Mouse (Mus musculus) stomach, postnatal 0 days (tissue): ENCODE measurements at regions not wholly inside any gene's neighbourhood (a gene's known extent, or its start where the extent isn't known, plus 50 kb on each side); places are given as distances from the start of the nearest gene placed in this dataset.
A peak's percentile ranks its signal among the peaks of the same experiment; 100 is the strongest.

Experiments used
- ATAC-seq: fragments of 200-750 bp; cut with Nextera tagmentation; 2 replicates; pipeline ENCODE4 v1.8.0; 2017; ENCODE audit not compliant: low FRiP score, low TSS enrichment
- DNase-seq: peaks from one replicate; pipeline ENCODE4 v3.0.0-alpha.2; 2016; ENCODE audit warnings: low spot score
- H3K27ac ChIP-seq: fragments of 300-500 bp; sonication (generic); replicated peaks from 2 replicates; pipeline ENCODE4 v1.5.1; 2014; ENCODE audit warnings: mild to moderate bottlenecking, control low read depth
- H3K27me3 ChIP-seq: fragments of 300-500 bp; sonication (generic); 2 replicates; pipeline ENCODE4 v1.6.1; 2014; ENCODE audit warnings: low read length; ENCODE audit not compliant: control insufficient read depth, insufficient read depth
- H3K36me3 ChIP-seq: fragments of 300-500 bp; sonication (generic); 2 replicates; pipeline ENCODE4 v1.6.1; 2014; ENCODE audit warnings: low read length, mixed read lengths; ENCODE audit not compliant: control insufficient read depth, insufficient read depth
- H3K4me1 ChIP-seq: fragments of 300-500 bp; sonication (generic); replicated peaks from 2 replicates; pipeline ENCODE4 v1.6.1; 2014; ENCODE audit warnings: antibody characterized with exemption; ENCODE audit not compliant: control insufficient read depth, insufficient read depth
- H3K4me2 ChIP-seq: fragments of 300-500 bp; sonication (generic); replicated peaks from 2 replicates; pipeline ENCODE4 v1.6.1; 2014; ENCODE audit warnings: low read depth, mild to moderate bottlenecking, control low read depth, moderate library complexity
- H3K4me3 ChIP-seq: fragments of 300-500 bp; sonication (generic); 2 replicates; pipeline ENCODE4 v1.5.1; 2014; ENCODE audit warnings: low read depth, low read length, control low read depth
- H3K9ac ChIP-seq: fragments of 300-500 bp; sonication (generic); 2 replicates; pipeline ENCODE4 v1.6.1; 2014; ENCODE audit warnings: mild to moderate bottlenecking, low read length, control low read depth, mixed read lengths
- H3K9me3 ChIP-seq: fragments of 300-500 bp; sonication (generic); 2 replicates; pipeline ENCODE4 v1.6.1; 2016; ENCODE audit warnings: low read length; ENCODE audit not compliant: control insufficient read depth
- CTCF ChIP-seq: IDR thresholded peaks from 2 replicates; pipeline ENCODE4 v1.5.1; 2016; ENCODE audit warnings: antibody characterized with exemption, low read depth, mild to moderate bottlenecking, moderate library complexity
- EP300 ChIP-seq: optimal IDR thresholded peaks from 2 replicates; pipeline ENCODE3; 2016; ENCODE audit warnings: antibody characterized with exemption
- WGBS: fragments of 180-500 bp; shearing (Covaris S2); extraction: QIAGEN DNeasy Blood & Tissue Kit; methylation state at CpG from one replicate; pipeline ENCODE4 v1.1.7; 2014; 5-methylcytosine and 5-hydroxymethylcytosine counted together

- Histone ChIP-seq H3K4me2 (no peak overlapping the region), H3K4me3 (no peak overlapping the region), H3K9ac (no peak overlapping the region), H3K9me3 (no peaks in the 10 kb centered on the region), H3K27me3 (no peaks in the 10 kb centered on the region), H3K4me1 (no peaks in the 10 kb centered on the region), H3K36me3 (no peaks in the 10 kb centered on the region), H3K27ac (no peak overlapping the region)
- DNase-seq (no peak), ATAC-seq (no peak)
- TF ChIP-seq CTCF, result no peak
- TF ChIP-seq EP300, result no peak
Measured at GRCm38 (mm10) chr13:18476311-18476710, 78.8 kb upstream of the Pou6f2 start.

- ATAC-seq (no peak), DNase-seq (no peak)
- Histone ChIP-seq H3K9ac (no peak overlapping the region), H3K4me2 (no peak overlapping the region), H3K4me3 (no peak overlapping the region), H3K36me3 (no peaks in the 10 kb centered on the region), H3K27me3 (no peaks in the 10 kb centered on the region), H3K4me1 (no peaks in the 10 kb centered on the region), H3K27ac (no peak overlapping the region), H3K9me3 (no peaks in the 10 kb centered on the region)
- TF ChIP-seq CTCF, result no peak
- WGBS, result 77% methylated on average over 1 of the region's 1 CpGs
Measured at GRCm38 (mm10) chr13:18471534-18471933, 74.0 kb upstream of the Pou6f2 start.

- H3K9me3 ChIP-seq, result no peaks in the 10 kb centered on the region
- no peak overlapping the region for H3K4me2 ChIP-seq
- H3K4me1 ChIP-seq, result no peaks in the 10 kb centered on the region
- H3K27ac ChIP-seq, result no peak overlapping the region
- H3K9ac ChIP-seq, result no peak overlapping the region
- no peaks in the 10 kb centered on the region for H3K27me3 ChIP-seq
- no peak overlapping the region for H3K4me3 ChIP-seq
- no peak for TF ChIP-seq EP300
- WGBS, result 41% methylated on average over 7 of the region's 7 CpGs
- ATAC-seq (0 out of 2 replicates have a peak, but pooled peaks have one; percentile 45), DNase-seq (no peak)
- no peaks in the 10 kb centered on the region for H3K36me3 ChIP-seq
Measured at GRCm38 (mm10) chr13:18465921-18466320, 68.4 kb upstream of the Pou6f2 start.

GRCm38 (mm10) chr13:18462221-18462620, 64.7 kb upstream of the Pou6f2 start:
- Histone ChIP-seq H3K9ac (no peak overlapping the region), H3K4me3 (no peak overlapping the region), H3K36me3 (no peaks in the 10 kb centered on the region), H3K27me3 (no peaks in the 10 kb centered on the region), H3K9me3 (no peaks in the 10 kb centered on the region), H3K4me1 (no peaks in the 10 kb centered on the region), H3K27ac (no peak overlapping the region), H3K4me2 (no peak overlapping the region)
- DNase-seq, result no peak
- WGBS, result 58% methylated on average over 4 of the region's 4 CpGs
- TF ChIP-seq CTCF (no peak), EP300 (no peak)
- ATAC-seq, result no peak

- ATAC-seq (no peak), DNase-seq (no peak)
- Histone ChIP-seq H3K27me3 (no peaks in the 10 kb centered on the region), H3K9ac (no peak overlapping the region), H3K9me3 (no peaks in the 10 kb centered on the region), H3K4me2 (no peak overlapping the region), H3K4me3 (no peak overlapping the region), H3K36me3 (no peaks in the 10 kb centered on the region), H3K27ac (no peak overlapping the region), H3K4me1 (no peaks in the 10 kb centered on the region)
- TF ChIP-seq EP300 (no peak), CTCF (no peak)
- 51% methylated on average over 14 of the region's 14 CpGs for WGBS
Measured at GRCm38 (mm10) chr13:18457337-18458236, 60.1 kb upstream of the Pou6f2 start.
